Mouse (Mus musculus): ENCODE measurements around the gene Fblim1. TPM values are rescaled to one million over a fixed set of nuclear protein-coding genes. Genes with fewer than 3 reads are reported as not detected.

Gene Fblim1
- total and polyA plus RNA-seq, 2 experiments from 2014 or later, result 57.5 to 61.5 TPM

DNA sequence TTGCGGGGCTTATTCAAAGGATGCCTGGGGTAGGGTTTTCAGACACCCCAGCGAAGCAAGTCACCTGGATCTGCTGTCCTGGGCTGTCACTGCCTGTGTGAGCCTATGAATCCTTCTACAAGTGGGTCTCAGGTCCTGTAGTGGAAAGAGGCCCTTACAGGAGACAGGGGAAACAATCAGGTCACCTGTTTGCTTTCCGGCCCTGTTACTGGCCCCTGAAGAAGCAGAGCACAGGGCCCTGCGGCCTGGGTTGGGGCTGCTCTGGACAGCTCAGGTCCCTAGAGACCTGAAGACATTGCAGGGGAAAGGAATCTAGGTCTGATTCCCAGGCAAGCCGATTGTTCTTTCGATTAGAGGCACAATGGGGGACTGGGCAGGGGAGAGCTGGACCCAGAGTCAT lies 5.5 kb downstream of the Fblim1 start:
- Histone ChIP-seq H3K9ac (replicated peaks; ENCODE audit: low read depth, low read length) (no peak overlapping the region), H3K4me3 (ENCODE audit: low read depth, low read length) (no peak overlapping the region), H3K9me3 (replicated peaks; ENCODE audit: control insufficient read depth, low read length) (no peaks in the 10 kb centered on the region), H3K4me1 (ENCODE audit: control insufficient read depth, insufficient read depth) (peaks cover 51% of the 10 kb centered on the region), H3K4me2 (ENCODE audit: low read depth, low read length) (peak overlapping the region; percentile 83; the same call in 1 of the 2 replicates), H3K27me3 (ENCODE audit: control insufficient read depth, insufficient read depth, low read length) (no peaks in the 10 kb centered on the region), H3K36me3 (replicated peaks; ENCODE audit: control insufficient read depth, insufficient read depth, low read length) (peaks cover 4% of the 10 kb centered on the region), H3K27ac (ENCODE audit: low read depth) (peak overlapping the region; percentile 86)
- ATAC-seq (ENCODE audit: insufficient read depth, low read depth) (no peak), DNase-seq (ENCODE audit: low spot score) (peak; percentile 7)
- WGBS, result 48% methylated on average over 6 of the region's 6 CpGs
- TF ChIP-seq CTCF (IDR thresholded peaks at IDR 0.05; ENCODE audit: low read depth) (no peak; the same call in 1 of the 2 replicates), EP300 (IDR thresholded peaks at IDR 0.05; ENCODE audit: low read depth) (no peak)

DNA sequence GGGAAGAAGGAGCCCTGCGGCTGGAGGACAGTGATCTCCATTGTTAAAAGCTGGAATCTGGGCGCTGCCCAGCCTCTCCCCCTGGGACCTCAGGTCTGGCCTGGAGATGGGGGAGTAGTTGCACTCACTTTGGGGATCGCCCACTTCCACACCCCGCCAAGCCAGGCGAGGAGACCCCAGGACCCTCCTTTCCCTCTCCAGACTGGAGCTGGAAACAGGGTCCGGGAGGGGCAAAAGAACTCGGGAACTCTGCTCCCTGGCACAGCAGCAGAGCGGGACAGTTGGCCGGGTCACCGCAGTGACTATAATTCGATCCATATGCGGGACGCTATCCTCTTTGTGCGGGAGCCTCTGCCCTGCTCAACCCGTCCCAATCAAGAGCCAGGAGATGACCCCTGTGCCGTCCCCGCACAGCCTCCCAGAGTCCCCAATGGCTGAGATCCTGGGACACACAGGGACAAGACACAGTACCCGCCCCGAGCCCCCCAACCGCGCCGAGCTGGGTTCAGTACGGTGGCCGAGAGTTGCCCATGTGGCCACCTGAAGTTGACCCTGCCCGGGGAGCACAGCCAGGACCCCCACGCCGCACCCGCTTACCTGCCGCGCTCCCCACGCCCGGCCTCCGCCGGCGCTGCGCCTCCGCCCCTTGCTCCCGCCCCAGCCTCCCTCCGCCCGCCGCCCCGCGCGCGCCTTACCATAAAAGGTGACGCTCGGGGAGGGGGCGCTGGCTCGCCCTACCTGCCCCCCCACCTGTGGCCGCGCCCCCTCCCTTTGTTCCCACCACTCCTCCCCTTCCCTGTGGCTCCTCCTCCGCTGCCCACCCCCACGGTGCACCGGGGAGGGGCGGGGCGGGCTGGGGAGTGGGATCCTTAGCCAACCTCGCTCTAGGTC lies 6.4 kb downstream of the Fblim1 start:
- 1% methylated on average over 47 of the region's 57 CpGs for WGBS
- peak; percentile 26 for DNase-seq (ENCODE audit: low spot score)
- H3K4me1 ChIP-seq (ENCODE audit: control insufficient read depth, insufficient read depth), result peaks cover 48% of the 10 kb centered on the region

DNA sequence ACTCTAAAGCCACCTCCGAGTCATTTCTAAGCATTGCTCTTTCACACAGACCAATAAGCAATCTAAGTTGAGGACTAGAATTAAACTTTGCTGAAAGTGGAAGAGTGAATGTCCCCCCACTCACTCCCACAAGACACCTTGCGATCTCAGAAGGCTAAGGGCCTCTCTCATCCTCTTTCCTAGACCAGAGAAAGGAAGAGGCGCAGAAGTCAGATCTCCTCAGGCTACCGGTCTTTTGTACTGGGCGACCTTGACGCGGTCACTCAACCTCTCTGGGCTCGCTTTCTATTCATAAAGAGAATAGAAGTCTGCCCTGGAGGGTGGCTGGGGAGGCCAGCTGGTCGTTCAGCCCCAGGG lies 7.0 kb downstream of the Fblim1 start:
- no peaks in the 10 kb centered on the region for H3K27me3 ChIP-seq (ENCODE audit: control insufficient read depth, insufficient read depth, low read length)
- peak overlapping the region; percentile 61 for H3K4me3 ChIP-seq (ENCODE audit: low read depth, low read length)
- H3K27ac ChIP-seq (ENCODE audit: low read depth), result peak overlapping the region; percentile 86
- TF ChIP-seq CTCF (IDR thresholded peaks at IDR 0.05; ENCODE audit: low read depth), result no peak
- 0 out of 2 replicates have a peak, but pooled peaks have one; percentile 6 for TF ChIP-seq EP300 (IDR thresholded peaks at IDR 0.05; ENCODE audit: low read depth)
- peaks cover 42% of the 10 kb centered on the region for H3K4me1 ChIP-seq (ENCODE audit: control insufficient read depth, insufficient read depth)
- ATAC-seq (ENCODE audit: insufficient read depth, low read depth) (peak; percentile 2; the same call in 1 of the 2 replicates), DNase-seq (ENCODE audit: low spot score) (no peak)
- 2% methylated on average over 9 of the region's 9 CpGs for WGBS
- peaks cover 19% of the 10 kb centered on the region for H3K36me3 ChIP-seq (replicated peaks; ENCODE audit: control insufficient read depth, insufficient read depth, low read length)
- peak overlapping the region; percentile 63 for H3K9ac ChIP-seq (replicated peaks; ENCODE audit: low read depth, low read length)
- no peaks in the 10 kb centered on the region for H3K9me3 ChIP-seq (replicated peaks; ENCODE audit: control insufficient read depth, low read length)
- H3K4me2 ChIP-seq (ENCODE audit: low read depth, low read length), result peak overlapping the region; percentile 83

More for the DNA sequence above, 6.4 kb downstream of the Fblim1 start:
- H3K27ac ChIP-seq (ENCODE audit: low read depth), result peak overlapping the region; percentile 86
- peak; percentile 5; the same call in 1 of the 2 replicates for ATAC-seq (ENCODE audit: insufficient read depth, low read depth)
- H3K4me3 ChIP-seq (ENCODE audit: low read depth, low read length), result peak overlapping the region; percentile 61
- no peaks in the 10 kb centered on the region for H3K9me3 ChIP-seq (replicated peaks; ENCODE audit: control insufficient read depth, low read length)
- TF ChIP-seq CTCF (IDR thresholded peaks at IDR 0.05; ENCODE audit: low read depth) (no peak), EP300 (IDR thresholded peaks at IDR 0.05; ENCODE audit: low read depth) (no peak)
- H3K9ac ChIP-seq (replicated peaks; ENCODE audit: low read depth, low read length), result peak overlapping the region; percentile 63
- peak overlapping the region; percentile 83 for H3K4me2 ChIP-seq (ENCODE audit: low read depth, low read length)
- peaks cover 13% of the 10 kb centered on the region for H3K36me3 ChIP-seq (replicated peaks; ENCODE audit: control insufficient read depth, insufficient read depth, low read length)
- no peaks in the 10 kb centered on the region for H3K27me3 ChIP-seq (ENCODE audit: control insufficient read depth, insufficient read depth, low read length)

DNA sequence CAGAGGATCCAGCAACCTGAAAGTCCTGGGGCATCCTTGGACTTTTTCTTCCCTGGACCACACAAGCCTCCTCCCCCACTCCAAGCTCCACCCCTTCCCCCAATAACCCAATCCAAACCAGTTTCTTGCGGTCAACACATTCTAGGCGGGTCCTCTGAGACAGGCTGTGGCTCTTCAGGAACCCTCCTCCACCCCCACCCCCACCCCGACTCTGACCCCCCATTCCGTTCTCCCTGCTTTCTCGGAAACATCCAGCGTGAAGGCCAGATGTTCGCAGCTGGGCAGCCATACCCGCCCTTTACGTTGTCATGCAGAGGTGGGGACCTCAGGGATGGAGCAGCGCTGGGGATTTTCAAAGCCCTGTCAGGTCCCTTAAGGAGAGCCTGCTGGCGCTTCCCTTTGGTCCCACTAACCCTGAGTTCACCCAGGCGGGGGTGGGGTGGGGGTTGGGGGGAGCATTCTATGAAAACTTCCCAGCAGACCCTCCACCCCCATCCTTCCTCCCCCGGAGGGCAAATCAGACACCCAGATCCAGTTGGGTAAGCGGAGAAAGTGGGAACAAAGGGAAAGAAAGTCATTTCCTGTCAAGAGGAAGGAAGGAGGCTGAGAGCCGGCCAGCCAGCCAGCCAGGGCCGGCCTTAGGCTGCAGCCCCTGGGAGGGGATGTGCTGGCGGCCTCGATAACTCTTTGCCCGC lies 7.5 kb downstream of the Fblim1 start:
- Histone ChIP-seq H3K4me3 (ENCODE audit: low read depth, low read length) (peak overlapping the region; percentile 61), H3K4me1 (ENCODE audit: control insufficient read depth, insufficient read depth) (peaks cover 40% of the 10 kb centered on the region), H3K36me3 (replicated peaks; ENCODE audit: control insufficient read depth, insufficient read depth, low read length) (peaks cover 23% of the 10 kb centered on the region), H3K9ac (replicated peaks; ENCODE audit: low read depth, low read length) (peak overlapping the region; percentile 63), H3K27ac (ENCODE audit: low read depth) (peak overlapping the region; percentile 86), H3K9me3 (replicated peaks; ENCODE audit: control insufficient read depth, low read length) (no peaks in the 10 kb centered on the region), H3K27me3 (ENCODE audit: control insufficient read depth, insufficient read depth, low read length) (no peaks in the 10 kb centered on the region), H3K4me2 (ENCODE audit: low read depth, low read length) (peak overlapping the region; percentile 83)
- DNase-seq (ENCODE audit: low spot score) (peak; percentile 67), ATAC-seq (ENCODE audit: insufficient read depth, low read depth) (peak; percentile 40)
- TF ChIP-seq CTCF (IDR thresholded peaks at IDR 0.05; ENCODE audit: low read depth), result no peak
- TF ChIP-seq EP300 (IDR thresholded peaks at IDR 0.05; ENCODE audit: low read depth), result peak; percentile 31; the same call in 1 of the 2 replicates
- WGBS, result 7% methylated on average over 19 of the region's 19 CpGs

DNA sequence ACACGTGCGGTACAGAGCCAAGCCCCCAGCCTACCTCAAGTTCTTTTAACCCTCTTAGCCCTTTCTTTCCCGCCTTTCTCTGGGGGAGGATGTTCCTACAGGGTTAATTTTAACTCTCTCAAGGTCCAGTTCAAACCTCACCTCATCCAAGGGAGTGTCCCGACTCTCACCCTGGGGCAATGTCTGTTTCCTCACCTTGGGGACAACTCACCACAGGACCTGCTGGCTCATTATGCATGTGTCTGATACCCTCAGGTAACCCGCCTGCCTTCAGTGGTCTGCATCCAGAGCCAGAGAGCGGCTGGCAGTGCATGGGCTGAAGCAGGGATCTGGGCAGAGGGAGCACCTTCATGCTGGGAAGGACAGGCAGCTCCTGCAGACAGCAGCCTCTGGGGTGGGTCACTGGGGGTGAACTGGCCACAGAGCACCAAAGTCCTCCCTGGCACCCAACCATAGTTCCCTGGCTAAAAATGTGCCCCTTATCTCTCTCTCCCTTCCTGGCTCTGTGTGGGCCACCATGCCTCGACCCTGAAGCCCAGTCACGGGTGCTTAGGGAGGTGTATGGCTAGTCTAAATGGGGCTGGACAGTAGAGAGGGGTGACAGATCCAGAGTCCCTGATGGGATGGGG lies 9.1 kb downstream of the Fblim1 start:
- H3K4me2 ChIP-seq (ENCODE audit: low read depth, low read length), result no peak overlapping the region
- peak overlapping the region; percentile 22; the same call in 1 of the 2 replicates for H3K9ac ChIP-seq (replicated peaks; ENCODE audit: low read depth, low read length)
- no peaks in the 10 kb centered on the region for H3K9me3 ChIP-seq (replicated peaks; ENCODE audit: control insufficient read depth, low read length)
- H3K36me3 ChIP-seq (replicated peaks; ENCODE audit: control insufficient read depth, insufficient read depth, low read length), result peaks cover 34% of the 10 kb centered on the region
- H3K4me3 ChIP-seq (ENCODE audit: low read depth, low read length), result no peak overlapping the region
- DNase-seq (ENCODE audit: low spot score), result no peak
- peak overlapping the region; percentile 1; the same call in 1 of the 2 replicates for H3K27ac ChIP-seq (ENCODE audit: low read depth)
- H3K4me1 ChIP-seq (ENCODE audit: control insufficient read depth, insufficient read depth), result peaks cover 28% of the 10 kb centered on the region
- ATAC-seq (ENCODE audit: insufficient read depth, low read depth), result no peak
- no peaks in the 10 kb centered on the region for H3K27me3 ChIP-seq (ENCODE audit: control insufficient read depth, insufficient read depth, low read length)
- 64% methylated on average over 8 of the region's 8 CpGs for WGBS
- no peak for TF ChIP-seq CTCF (IDR thresholded peaks at IDR 0.05; ENCODE audit: low read depth)
- TF ChIP-seq EP300 (IDR thresholded peaks at IDR 0.05; ENCODE audit: low read depth), result no peak

Data from heart, postnatal 0 days (tissue).